Mouse (Mus musculus): ENCODE results near the gene Tmprss3.

The Tmprss3 gene

GRCm38 (mm10) chr17:31195207-31195606, 3.6 kb downstream of the Tmprss3 start:
- no peak for DNase-seq (ENCODE audit: low spot score in 2 of 2)

GRCm38 (mm10) chr17:31193360-31193759, 5.4 kb downstream of the Tmprss3 start:
- DNase-seq (ENCODE audit: low spot score in 2 of 2): no peak

- no peak for DNase-seq (ENCODE audit: low spot score in 2 of 2)
Observed at GRCm38 (mm10) chr17:31192663-31193062, 6.1 kb downstream of the Tmprss3 start.

DNA sequence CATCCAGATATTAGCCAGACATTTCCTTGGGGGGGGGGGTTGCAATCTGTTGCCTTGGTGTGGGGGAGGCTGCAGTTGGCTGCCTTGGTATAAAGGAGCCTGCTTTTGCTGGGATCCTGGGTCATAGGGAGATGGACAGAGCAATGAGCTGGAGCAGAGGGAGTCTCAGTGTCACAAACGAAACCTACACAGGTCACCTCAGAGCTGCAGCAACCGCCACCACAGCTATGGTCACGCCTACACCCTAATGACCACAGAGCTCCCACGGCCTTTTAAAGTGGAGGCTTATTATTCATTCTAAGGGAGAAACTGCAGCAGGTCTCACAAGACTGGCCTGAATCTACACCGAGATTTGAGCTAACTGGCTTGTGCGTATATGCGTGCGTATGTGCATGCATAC, 7.0 kb downstream of the Tmprss3 start:
- DNase-seq (ENCODE audit: low spot score in 2 of 2): no peak

DNA sequence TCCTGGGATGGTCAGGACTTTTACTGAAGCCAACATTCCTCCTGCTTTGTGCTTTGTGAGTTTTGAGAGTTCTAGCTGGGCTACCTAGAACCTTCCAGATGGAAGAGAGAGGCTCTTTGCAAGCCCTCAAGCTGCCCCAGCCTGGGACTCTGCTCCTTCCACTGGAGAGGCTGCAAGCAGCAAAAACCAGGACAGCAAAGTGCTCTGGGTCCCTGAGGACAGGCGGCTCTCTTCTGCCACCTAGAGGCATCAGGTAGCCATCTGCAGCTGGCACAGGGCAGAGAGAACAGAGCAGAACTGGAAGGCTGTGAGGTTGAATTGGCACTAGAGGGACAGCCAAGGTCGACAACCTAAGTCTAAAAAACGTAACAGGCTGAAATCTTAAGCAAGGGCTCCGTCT, 11.4 kb downstream of the Tmprss3 start:
- DNase-seq (ENCODE audit: low spot score in 2 of 2): peak; percentile 42 to 56

DNA sequence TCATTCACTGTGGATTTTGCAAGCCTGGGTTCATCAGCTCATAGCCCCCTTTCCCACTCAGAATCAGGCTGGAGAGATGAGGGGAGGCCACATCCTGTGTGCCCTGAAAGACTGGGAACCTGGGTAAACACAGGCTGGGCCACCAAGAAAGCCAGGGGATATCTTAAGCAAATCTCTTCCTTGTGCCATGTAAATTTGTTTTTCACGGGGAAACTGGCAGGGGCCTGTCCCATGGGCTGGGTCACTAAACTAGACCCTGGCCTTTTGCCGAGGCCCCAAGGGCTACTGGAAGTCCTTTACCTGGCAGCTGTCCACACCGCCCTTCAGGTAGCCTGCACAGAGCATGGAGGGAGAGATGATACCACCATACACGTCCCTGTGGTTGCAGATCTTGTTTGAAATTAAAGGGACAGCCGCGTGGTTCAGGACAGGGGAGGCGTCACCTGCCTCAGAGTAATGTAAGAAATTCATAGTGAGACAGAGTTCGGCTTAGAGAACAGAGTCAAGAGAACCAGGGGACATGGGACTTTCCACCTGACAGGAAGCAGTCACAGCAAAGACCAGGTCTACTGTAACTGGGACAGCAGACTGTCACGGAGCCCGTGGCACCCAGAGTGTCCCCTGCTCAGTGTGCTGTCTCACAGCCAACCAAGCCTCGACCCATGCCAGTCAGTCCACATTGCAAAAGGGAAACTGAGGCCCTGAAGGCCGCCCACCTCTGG, 14.3 kb downstream of the Tmprss3 start:
- no peak for DNase-seq (ENCODE audit: low spot score in 2 of 2)

DNA sequence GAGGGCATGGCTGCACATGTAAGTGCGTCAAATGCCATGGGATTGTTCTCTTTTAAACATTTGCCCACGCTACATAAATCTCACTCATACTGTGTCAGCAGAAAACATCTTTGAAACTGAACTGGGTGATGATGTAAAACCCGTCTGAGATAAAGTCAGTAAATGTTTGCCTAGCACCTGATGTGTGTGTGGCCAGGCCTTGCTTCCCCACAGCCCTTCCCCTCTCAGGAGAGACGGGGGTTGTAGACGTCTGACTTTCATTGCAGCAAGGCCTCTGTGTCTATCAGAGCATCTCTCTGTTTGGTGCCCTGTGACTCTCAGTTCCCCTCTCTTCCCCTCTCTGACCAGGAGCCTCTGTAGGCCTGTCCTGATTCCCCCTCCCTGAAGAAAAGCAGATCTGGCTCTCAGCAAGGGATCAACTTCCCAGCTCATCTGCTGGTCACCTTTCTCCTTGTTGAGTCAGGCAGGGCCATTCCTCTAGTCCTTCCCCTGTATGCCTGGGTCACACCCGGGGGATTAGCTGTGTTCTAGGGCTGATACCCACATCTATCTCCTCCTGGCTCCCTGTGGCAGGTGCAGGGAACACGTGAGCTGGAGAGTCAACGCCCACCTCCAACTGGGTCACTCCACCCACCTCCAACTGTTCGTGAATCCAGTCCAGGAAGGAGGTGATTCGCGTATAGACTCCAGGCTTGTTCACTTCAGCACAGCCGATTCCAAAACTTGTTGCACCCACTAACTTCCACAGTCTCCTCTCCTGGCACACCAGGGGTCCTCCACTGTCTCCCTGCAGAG, 15.4 kb downstream of the Tmprss3 start:
- peak in 1 of 2 experiments; percentile 6 for DNase-seq (ENCODE audit: low spot score in 2 of 2)

DNA sequence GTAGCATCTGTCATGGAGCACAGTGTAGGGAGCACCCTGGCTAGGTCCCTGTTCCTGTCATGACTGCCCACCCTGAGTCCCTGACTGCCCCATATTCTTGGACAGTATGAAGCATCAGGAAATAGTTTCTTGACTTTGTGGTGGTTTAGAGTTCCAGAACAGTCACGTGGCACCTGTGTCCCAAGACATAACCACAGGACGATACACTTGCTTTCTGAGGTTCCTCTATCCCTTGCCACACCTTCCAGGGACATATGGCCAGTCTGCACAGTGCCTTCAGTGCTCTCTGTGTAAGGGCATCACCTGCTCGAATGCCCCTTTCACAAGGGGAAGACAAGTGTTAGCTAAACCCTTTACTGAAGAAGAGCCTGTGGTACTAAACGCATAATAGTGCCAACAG, 17.3 kb downstream of the Tmprss3 start:
- DNase-seq (ENCODE audit: low spot score in 2 of 2): no peak

DNA sequence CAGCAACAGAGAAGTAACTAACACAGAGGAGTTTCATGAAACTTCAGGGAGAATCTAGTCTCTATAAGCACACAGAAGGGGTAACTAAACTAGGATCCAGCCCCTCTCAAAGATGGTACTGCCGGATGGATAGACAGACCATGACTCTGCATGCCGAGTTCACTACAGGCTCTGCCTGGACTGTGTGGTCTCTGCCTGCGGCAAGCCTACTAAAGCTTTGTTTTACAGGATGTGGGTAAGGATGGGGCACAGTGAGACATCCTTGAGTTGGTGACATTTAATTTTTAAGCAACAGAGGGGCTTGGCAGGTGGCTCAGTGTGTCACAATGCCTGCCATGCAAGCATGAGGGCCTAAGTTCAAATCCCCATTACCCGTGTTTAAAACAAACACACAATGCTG, 22.5 kb downstream of the Tmprss3 start:
- DNase-seq (ENCODE audit: low spot score in 2 of 2): no peak

DNA sequence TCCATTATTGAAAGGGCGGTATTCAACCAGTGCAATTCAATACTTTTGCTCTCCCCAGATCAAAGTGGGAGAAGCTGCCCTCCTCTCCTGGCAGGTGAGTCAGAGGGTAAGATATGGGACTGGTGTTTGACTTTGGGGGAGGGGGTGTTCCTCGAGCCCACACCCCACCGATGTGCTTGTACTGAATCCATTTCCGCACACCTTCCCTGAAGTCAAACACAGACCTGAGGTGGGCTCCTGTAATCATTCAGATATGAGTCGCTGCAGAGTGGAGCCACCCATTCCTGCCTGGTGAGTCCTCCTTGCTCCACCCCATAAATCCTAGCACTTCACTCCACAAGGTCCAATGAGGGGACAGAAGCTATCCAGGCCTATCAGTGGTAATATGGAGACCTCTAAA, 29.0 kb downstream of the Tmprss3 start:
- no peak for DNase-seq (ENCODE audit: low spot score in 2 of 2)

- DNase-seq (ENCODE audit: low spot score in 2 of 2): no peak
Observed at GRCm38 (mm10) chr17:31165127-31165526, 33.6 kb downstream of the Tmprss3 start, which contains the start of gene Tff1. Gene Tff1, minus strand, starts transcription at chr17:31165277.

DNA sequence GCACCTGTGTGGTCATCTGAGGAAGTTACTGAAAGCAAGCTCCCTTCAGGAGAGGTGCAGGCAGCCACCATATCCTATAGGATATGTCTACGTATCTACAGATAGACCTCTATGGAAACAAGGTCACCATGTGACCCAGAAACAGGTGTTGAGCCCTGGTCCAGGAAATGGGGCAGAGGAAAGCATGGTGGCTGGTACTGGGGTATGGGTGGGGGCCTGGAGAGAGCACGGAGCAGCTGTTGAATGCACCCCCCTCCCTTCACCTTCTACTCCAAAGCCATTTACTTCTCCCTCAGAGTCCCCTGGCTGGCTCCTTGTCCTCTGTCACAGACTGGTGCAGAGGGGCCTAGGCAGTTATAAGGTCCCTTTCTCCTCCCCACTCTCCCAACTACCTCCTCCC, 35.0 kb downstream of the Tmprss3 start:
- DNase-seq (ENCODE audit: low spot score in 2 of 2): no peak

DNA sequence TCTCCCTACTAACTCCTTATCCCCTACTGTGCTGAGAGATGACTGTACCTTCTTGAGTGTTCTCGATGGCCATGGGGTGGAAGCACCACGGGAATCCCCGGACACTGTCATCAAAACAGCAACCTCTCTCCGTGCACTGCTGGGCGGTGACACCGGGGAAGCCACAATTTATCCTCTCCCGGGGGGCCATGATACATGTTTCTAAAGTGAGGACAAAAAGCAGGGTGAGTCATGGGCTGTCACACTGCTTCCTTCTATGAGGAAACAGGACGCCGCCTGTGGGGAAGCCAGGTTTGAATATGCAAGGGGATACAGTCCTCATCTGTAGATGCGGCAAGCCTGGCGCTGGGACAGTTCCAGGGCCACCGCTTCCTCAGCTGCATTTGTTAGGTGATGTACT, 36.2 kb downstream of the Tmprss3 start:
- no peak for DNase-seq (ENCODE audit: low spot score in 2 of 2)

DNA sequence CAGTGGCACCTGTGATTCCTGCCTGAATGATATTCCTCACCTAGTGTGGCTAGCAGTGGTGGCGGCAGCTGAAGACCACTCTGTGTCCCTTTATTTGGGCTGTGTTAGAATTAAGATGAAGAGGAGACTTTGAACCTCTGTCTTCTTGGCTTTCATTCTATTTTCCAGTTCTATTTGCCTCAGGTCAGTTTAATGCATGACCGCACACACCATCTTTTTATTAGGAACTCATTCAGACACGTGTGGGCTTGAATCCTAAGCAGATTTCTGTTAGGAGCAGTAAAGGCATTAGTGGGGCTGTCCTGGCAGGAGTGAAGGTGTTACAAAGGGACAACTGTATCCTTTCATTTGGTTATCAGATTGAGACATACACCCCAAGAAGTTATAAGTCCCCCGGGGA, 38.5 kb downstream of the Tmprss3 start:
- no peak for DNase-seq (ENCODE audit: low spot score in 2 of 2)

DNA sequence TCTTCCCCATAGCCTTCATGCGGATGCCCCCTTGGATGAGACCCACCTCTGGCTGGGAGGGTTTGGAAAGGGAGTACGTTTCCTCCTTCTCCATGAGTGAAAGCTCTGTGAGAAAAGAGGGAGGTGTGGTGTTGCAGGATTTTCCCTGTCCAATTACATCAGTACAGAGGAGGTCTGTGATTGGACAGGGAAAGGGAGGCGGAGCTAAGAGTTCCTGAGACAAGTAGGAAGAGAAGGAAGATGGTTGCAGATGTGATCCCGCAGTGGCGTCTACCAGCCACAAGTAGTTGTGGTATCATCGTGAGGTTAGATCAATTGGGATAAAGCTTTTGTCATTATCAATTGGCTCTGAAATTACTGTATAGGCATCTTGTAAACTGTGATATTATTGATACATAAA, 40.9 kb downstream of the Tmprss3 start:
- DNase-seq (ENCODE audit: low spot score in 2 of 2): no peak

- no peak for DNase-seq (ENCODE audit: low spot score in 2 of 2)
Observed at GRCm38 (mm10) chr17:31153785-31154184, 45.0 kb downstream of the Tmprss3 start.

DNA sequence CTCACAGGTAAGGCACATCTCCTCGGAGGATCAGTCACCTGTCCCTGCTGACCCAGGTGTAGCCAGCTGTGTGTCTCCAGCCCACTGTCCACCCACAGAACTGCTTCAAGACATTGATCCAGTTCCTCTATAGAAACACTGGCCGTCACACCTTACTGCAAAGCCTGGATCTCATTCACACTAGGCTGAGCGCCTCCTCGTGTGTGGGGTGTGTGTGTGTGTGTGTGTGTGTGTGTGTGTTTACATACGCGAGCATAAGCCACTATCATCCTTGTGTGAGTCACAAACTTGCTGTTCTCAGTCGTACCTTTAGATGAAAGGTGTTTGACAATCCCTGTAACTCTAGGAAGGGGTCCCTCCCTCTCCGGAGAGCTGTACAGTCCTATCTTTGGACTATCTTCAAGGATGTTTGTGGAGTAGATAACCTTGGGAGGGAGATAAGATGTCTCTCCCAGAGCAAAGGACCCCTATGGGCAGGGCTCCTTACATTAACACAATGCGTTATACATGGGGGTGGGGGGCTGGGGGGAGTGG, 45.7 kb downstream of the Tmprss3 start:
- no peak for DNase-seq (ENCODE audit: low spot score in 2 of 2)

DNA sequence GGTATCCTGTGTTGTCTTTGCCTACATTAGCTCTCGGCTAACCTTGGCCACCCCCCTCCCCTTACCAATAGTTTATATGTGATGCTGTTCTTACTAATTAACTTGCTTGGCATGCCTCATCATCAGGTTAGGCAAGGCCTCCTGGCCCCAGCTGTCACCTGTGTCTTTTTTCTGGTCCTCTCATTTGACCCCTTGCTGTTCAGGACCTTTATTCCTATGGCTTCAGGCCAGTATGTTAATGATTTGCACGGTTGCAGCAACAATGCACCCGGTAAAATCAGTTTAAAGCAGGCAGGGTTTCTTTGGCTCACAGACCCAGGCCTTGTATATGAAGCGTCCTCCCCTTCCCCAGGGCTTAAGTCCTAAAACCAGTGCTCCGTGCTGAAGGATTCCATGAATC, 46.3 kb downstream of the Tmprss3 start:
- DNase-seq (ENCODE audit: low spot score in 2 of 2): no peak

GRCm38 (mm10) chr17:31145998-31146397, 52.8 kb downstream of the Tmprss3 start:
- no peak for DNase-seq (ENCODE audit: low spot score in 2 of 2)

GRCm38 (mm10) chr17:31144040-31145037, 54.4 kb downstream of the Tmprss3 start, which contains the start of gene Tff2:
Gene Tff2, minus strand, starts transcription at chr17:31144282.
- no peak for DNase-seq (ENCODE audit: low spot score in 2 of 2)

DNA sequence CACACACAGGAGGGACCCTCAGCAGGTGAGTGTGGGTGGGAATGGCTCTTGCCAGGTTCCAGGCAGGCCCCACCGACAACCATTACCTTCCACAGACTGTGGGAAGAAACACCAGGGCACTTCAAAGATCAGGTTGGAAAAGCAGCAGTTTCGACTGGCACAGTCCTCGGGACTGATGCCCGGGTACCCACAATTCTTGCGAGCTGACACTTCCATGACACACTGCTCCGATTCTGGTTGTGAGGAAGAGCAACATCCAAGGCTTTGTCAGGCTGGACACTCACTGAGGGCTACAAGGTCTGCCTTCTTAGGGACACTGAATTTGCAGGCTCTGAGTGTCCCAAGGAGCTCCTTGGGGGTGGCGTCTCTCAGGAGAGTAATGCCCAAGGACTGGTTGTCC, 56.7 kb downstream of the Tmprss3 start:
- DNase-seq (ENCODE audit: low spot score in 2 of 2): no peak

DNA sequence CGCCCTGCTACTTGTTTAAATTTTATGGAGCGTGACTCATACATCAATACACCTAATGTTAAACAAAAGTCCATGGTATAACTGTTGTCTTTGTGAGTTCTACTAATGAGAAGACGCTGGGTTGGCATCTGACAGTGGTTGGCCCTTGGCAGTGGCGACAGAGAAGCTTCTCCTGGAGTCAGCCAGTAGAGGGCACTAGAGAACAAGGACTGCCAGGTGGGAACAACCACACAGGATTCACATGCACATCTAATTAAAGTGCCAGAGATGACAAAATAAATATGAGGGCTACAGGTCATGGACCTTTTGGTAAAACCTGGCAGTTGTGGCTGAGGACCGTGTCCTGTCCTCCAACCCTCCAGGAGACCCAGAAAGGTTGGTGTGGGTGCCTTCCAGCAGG, 60.4 kb downstream of the Tmprss3 start:
- peak in 1 of 2 experiments; percentile 32 for DNase-seq (ENCODE audit: low spot score in 2 of 2)

Measured in frontal cortex, postnatal 25 days (tissue).